Mouse (Mus musculus) testis, adult 2 months (tissue): ENCODE results near the gene Gpc6.

Experiments
- CTCF ChIP-seq: fragments of 200-500 bp; IDR thresholded peaks from 2 replicates; pipeline ENCODE4 v1.5.1; 2012; ENCODE audit warnings: low read depth, mild to moderate bottlenecking, inconsistent platforms, low read length, moderate library complexity; ENCODE audit not compliant: control insufficient read depth, insufficient read depth, insufficient replicate concordance
- POLR2A ChIP-seq: fragments of 200-500 bp; IDR thresholded peaks from 2 replicates; pipeline ENCODE4 v1.6.1; 2012; ENCODE audit warnings: low read depth, mild to moderate bottlenecking, inconsistent platforms, low read length, moderate library complexity; ENCODE audit not compliant: control insufficient read depth

GRCm38 (mm10) chr14:117939471-117939870 lies 1014.4 kb downstream of the Gpc6 start:
- TF ChIP-seq CTCF: no peak
- no peak for TF ChIP-seq POLR2A
